Mouse (Mus musculus) lung, postnatal 25 days (tissue): ENCODE measurements around the gene Zmynd11.
"Not testable (repeated sequence)": the region's sequence is repeated elsewhere in the genome, so short reads cannot be mapped to it uniquely, and the experiment has no call there.

ENCODE experiments used
- DNase-seq: peaks from one replicate; pipeline ENCODE4 v3.0.0; 2022; ENCODE audit warnings: low spot score

The Zmynd11 gene

GRCm38 (mm10) chr13:9764646-9765536 lies at the start of gene Zmynd11:
TSS of gene Zmynd11 (minus strand) at chr13:9765330.
- peak; percentile 28 for DNase-seq

GRCm38 (mm10) chr13:9795889-9796631 lies 30.9 kb upstream of the Zmynd11 start:
- DNase-seq, result no peak

GRCm38 (mm10) chr13:9786050-9786449 lies 20.9 kb upstream of the Zmynd11 start:
- DNase-seq, result no peak

GRCm38 (mm10) chr13:9783717-9784116 lies 18.6 kb upstream of the Zmynd11 start:
- no peak for DNase-seq

- peak; percentile 48 for DNase-seq
Observed at GRCm38 (mm10) chr13:9775901-9776300, 10.8 kb upstream of the Zmynd11 start.

- DNase-seq, result no peak
Observed at GRCm38 (mm10) chr13:9774077-9774476, 8.9 kb upstream of the Zmynd11 start.

- no peak for DNase-seq
Observed at GRCm38 (mm10) chr13:9767279-9767678, 2.1 kb upstream of the Zmynd11 start.

GRCm38 (mm10) chr13:9766497-9766896 lies 1.4 kb upstream of the Zmynd11 start:
- no peak for DNase-seq

- no peak for DNase-seq
Observed at GRCm38 (mm10) chr13:9765537-9765851, 364 bp upstream of the Zmynd11 start.

GRCm38 (mm10) chr13:9763828-9764645 lies 1.1 kb downstream of the Zmynd11 start:
- DNase-seq, result peak; percentile 74

GRCm38 (mm10) chr13:9763100-9763827 lies 1.9 kb downstream of the Zmynd11 start:
- peak; percentile 28 for DNase-seq

GRCm38 (mm10) chr13:9760057-9760456 lies 5.1 kb downstream of the Zmynd11 start:
- DNase-seq, result peak; percentile 26

GRCm38 (mm10) chr13:9757842-9758491 lies 7.2 kb downstream of the Zmynd11 start:
- no peak for DNase-seq

GRCm38 (mm10) chr13:9753706-9754105 lies 11.4 kb downstream of the Zmynd11 start:
- DNase-seq, result no peak

- no peak for DNase-seq
Observed at GRCm38 (mm10) chr13:9750320-9750719, 14.8 kb downstream of the Zmynd11 start.

GRCm38 (mm10) chr13:9749796-9750195 lies 15.3 kb downstream of the Zmynd11 start:
- peak; percentile 34 for DNase-seq

GRCm38 (mm10) chr13:9738190-9738589 lies 26.9 kb downstream of the Zmynd11 start:
- no peak for DNase-seq

GRCm38 (mm10) chr13:9737024-9737423 lies 28.1 kb downstream of the Zmynd11 start:
- no peak for DNase-seq

GRCm38 (mm10) chr13:9732262-9732661 lies 32.9 kb downstream of the Zmynd11 start:
- DNase-seq, result not testable (repeated sequence)

- no peak for DNase-seq
Observed at GRCm38 (mm10) chr13:9729073-9729472, 36.1 kb downstream of the Zmynd11 start.

- no peak for DNase-seq
Observed at GRCm38 (mm10) chr13:9715224-9715623, 49.9 kb downstream of the Zmynd11 start.
